Mouse (Mus musculus) mature B cell (primary cell): ENCODE measurements at regions not wholly inside any gene's neighbourhood (a gene's known extent, or its start where the extent isn't known, plus 50 kb on each side); places are given as distances from the start of the nearest gene placed in this dataset.

Experiments
- in situ Hi-C: fragments of 300-500 bp; cut with MboI; formaldehyde crosslinking; loops from 2 replicates; pipeline ENCODE4 v1.14.3; 2019

- in situ Hi-C loops = no loop called here
These were observed 204.3 kb downstream of the Hhipl2 start for GRCm38 (mm10) chr1:183622341-183622740.

GRCm38 (mm10) chr1:183624266-183624665, 206.3 kb downstream of the Hhipl2 start:
- in situ Hi-C loops = no loop called here

GRCm38 (mm10) chr1:183633810-183634209, 215.8 kb downstream of the Hhipl2 start:
- in situ Hi-C loops = no loop called here

GRCm38 (mm10) chr1:183634836-183635235, 216.8 kb downstream of the Hhipl2 start:
- in situ Hi-C loops = no loop called here

- in situ Hi-C loops = no loop called here
These were observed 219.2 kb downstream of the Hhipl2 start for GRCm38 (mm10) chr1:183637214-183637613.

GRCm38 (mm10) chr1:183639332-183639731, 221.3 kb downstream of the Hhipl2 start:
- in situ Hi-C loops = no loop called here

GRCm38 (mm10) chr1:183640568-183640967, 222.6 kb downstream of the Hhipl2 start:
- in situ Hi-C loops = no loop called here

- in situ Hi-C loops = no loop called here
These were observed 226.0 kb downstream of the Hhipl2 start for GRCm38 (mm10) chr1:183644001-183644400.

GRCm38 (mm10) chr1:183653878-183654277, 235.9 kb downstream of the Hhipl2 start:
- in situ Hi-C loops = no loop called here

GRCm38 (mm10) chr1:183657043-183657442, 239.0 kb downstream of the Hhipl2 start:
- in situ Hi-C loops = no loop called here

GRCm38 (mm10) chr1:183660541-183660940, 242.5 kb downstream of the Hhipl2 start:
- in situ Hi-C loops = no loop called here

- in situ Hi-C loops = no loop called here
These were observed 244.5 kb downstream of the Hhipl2 start for GRCm38 (mm10) chr1:183662369-183663043.

- in situ Hi-C loops = no loop called here
These were observed 251.3 kb downstream of the Hhipl2 start for GRCm38 (mm10) chr1:183669271-183669670.

- in situ Hi-C loops = no loop called here
These were observed 251.7 kb downstream of the Hhipl2 start for GRCm38 (mm10) chr1:183669674-183670073.

GRCm38 (mm10) chr1:183670542-183670941, 252.5 kb downstream of the Hhipl2 start:
- in situ Hi-C loops = no loop called here

- in situ Hi-C loops = no loop called here
These were observed 253.5 kb downstream of the Hhipl2 start for GRCm38 (mm10) chr1:183671541-183671940.

GRCm38 (mm10) chr1:183672521-183672920, 254.5 kb downstream of the Hhipl2 start:
- in situ Hi-C loops = no loop called here

- in situ Hi-C loops = no loop called here
These were observed 259.6 kb downstream of the Hhipl2 start for GRCm38 (mm10) chr1:183677585-183677984.

- in situ Hi-C loops = no loop called here
These were observed 261.9 kb downstream of the Hhipl2 start for GRCm38 (mm10) chr1:183679949-183680348.

- in situ Hi-C loops = no loop called here
These were observed 268.0 kb downstream of the Hhipl2 start for GRCm38 (mm10) chr1:183686056-183686455.

GRCm38 (mm10) chr1:183692756-183693155, 274.7 kb downstream of the Hhipl2 start:
- in situ Hi-C loops = no loop called here

- in situ Hi-C loops = no loop called here
These were observed 281.3 kb downstream of the Hhipl2 start for GRCm38 (mm10) chr1:183699284-183699683.

GRCm38 (mm10) chr1:183702888-183703287, 284.9 kb downstream of the Hhipl2 start:
- in situ Hi-C loops = no loop called here

GRCm38 (mm10) chr1:183712895-183713294, 294.9 kb downstream of the Hhipl2 start:
- in situ Hi-C loops = no loop called here
